ENCODE assay signal across 18 mouse cellular contexts in the genomic region with DNA sequence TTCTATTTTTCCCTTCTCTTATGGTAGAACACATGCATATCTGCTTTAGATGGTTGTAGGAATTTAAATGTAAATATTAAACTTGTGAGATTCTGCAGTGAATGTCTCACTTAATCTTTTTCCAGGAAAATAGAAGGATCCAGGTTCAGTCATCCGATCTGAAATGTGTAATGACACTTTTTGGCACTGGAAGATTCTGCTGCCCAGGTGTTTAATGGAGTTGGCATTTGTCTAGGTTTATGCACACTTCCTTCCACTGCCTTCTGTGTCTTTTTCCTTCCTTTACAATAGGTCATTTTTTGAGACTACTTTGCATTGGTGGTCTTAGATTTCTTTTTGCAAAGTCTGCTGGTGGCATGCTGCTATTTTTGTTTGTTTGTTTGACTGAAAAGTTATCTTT.
"Had no signal": no experiment of that assay in that cellular context is flagged by ENCODE, and none has a peak within 500 bp of the region (broad histone marks: within the 10 kb centered on the region; RNA-seq: fewer than 3 reads in every experiment).

No protein-coding gene starts in this region.

- H3K4me3 ChIP-seq: kidney, embryonic 15.5 days; limb, embryonic 12.5 days; liver, embryonic 13.5 days; lung, embryonic 15.5 days; midbrain, embryonic 12.5 days; myocyte; neural tube, embryonic 15.5 days; stomach, embryonic 15.5 days had no signal

- H3K4me1 ChIP-seq: kidney, embryonic 15.5 days; limb, embryonic 12.5 days; liver, embryonic 13.5 days; lung, embryonic 15.5 days; midbrain, embryonic 12.5 days; neural tube, embryonic 15.5 days; stomach, embryonic 15.5 days had no signal

- H3K27me3 ChIP-seq: kidney, embryonic 15.5 days; limb, embryonic 12.5 days; liver, embryonic 13.5 days; lung, embryonic 15.5 days; midbrain, embryonic 12.5 days; neural tube, embryonic 15.5 days; stomach, embryonic 15.5 days had no signal

- DNase-seq: kidney, postnatal 14 days; liver; liver, embryonic 13.5 days; liver, postnatal 0 days; lung, postnatal 14 days; right cerebral cortex, adult 18-20 months; right cerebral cortex, postnatal 4 days; spleen, adult 18-20 months; thymus, adult 2 months; thymus, postnatal 36 days had no signal

- H3K36me3 ChIP-seq: kidney, embryonic 15.5 days; limb, embryonic 12.5 days; liver, embryonic 13.5 days; lung, embryonic 15.5 days; midbrain, embryonic 12.5 days; neural tube, embryonic 15.5 days; stomach, embryonic 15.5 days had no signal

- H3K27ac ChIP-seq: kidney, embryonic 15.5 days; limb, embryonic 12.5 days; liver, embryonic 13.5 days; lung, embryonic 15.5 days; macrophage; midbrain, embryonic 12.5 days; neural tube, embryonic 15.5 days; stomach, embryonic 15.5 days had no signal

- H3K9me3 ChIP-seq: kidney, embryonic 15.5 days; limb, embryonic 12.5 days; liver, embryonic 13.5 days; lung, embryonic 15.5 days; midbrain, embryonic 12.5 days; neural tube, embryonic 15.5 days; stomach, embryonic 15.5 days had no signal

- H3K4me2 ChIP-seq: kidney, embryonic 15.5 days; limb, embryonic 12.5 days; liver, embryonic 13.5 days; lung, embryonic 15.5 days; midbrain, embryonic 12.5 days; neural tube, embryonic 15.5 days; stomach, embryonic 15.5 days had no signal

- ATAC-seq: liver, postnatal 0 days had no signal

- H3K9ac ChIP-seq: kidney, embryonic 15.5 days; limb, embryonic 12.5 days; liver, embryonic 13.5 days; liver, postnatal 0 days; lung, embryonic 15.5 days; midbrain, embryonic 12.5 days; neural tube, embryonic 15.5 days; stomach, embryonic 15.5 days had no signal
